Mouse (Mus musculus): ENCODE results near the gene Prss22.

GRCm38 (mm10) chr17:23992789-23993553 lies 4.9 kb downstream of the Prss22 start:
- no peak for TF ChIP-seq MYOG (IDR thresholded peaks at IDR 0.05; ENCODE audit: control insufficient read depth, extremely low read depth, insufficient read length)
- TF ChIP-seq MYOD1 (IDR thresholded peaks at IDR 0.05; ENCODE audit: control insufficient read depth, insufficient read length, low read depth), result no peak
